Mouse (Mus musculus) lung, postnatal 0 days (tissue): ENCODE measurements around the gene Abhd6.

Experiments used
- CTCF ChIP-seq: IDR thresholded peaks from 2 replicates; pipeline ENCODE4 v1.5.1; 2016; ENCODE audit warnings: antibody characterized with exemption, mild to moderate bottlenecking
- EP300 ChIP-seq: IDR thresholded peaks from 2 replicates; pipeline ENCODE4 v1.6.1; 2016; ENCODE audit warnings: antibody characterized with exemption, mild to moderate bottlenecking, control low read depth

DNA sequence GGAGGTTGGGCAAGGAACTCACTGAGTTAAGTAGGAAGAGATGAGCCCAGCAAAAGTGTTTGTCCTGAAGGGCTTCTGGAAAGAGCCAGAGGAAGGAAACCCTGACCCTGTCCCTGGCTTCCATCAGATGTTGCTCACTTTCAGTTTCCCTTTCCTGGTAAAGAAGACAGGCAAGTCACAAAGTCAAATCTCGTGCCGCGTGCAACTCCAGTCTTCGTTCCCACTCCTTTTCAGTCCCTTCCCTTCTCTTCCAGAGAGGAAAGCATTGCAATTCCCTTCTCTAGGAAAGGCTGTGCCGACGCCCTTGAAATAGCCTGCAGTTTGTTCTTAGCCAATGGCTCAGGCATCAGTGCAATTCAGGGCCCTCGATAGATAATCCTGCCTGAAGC is 92.9 kb downstream of the Abhd6 start:
- TF ChIP-seq CTCF (no peak), EP300 (no peak)
